Mouse (Mus musculus) common myeloid progenitor, adult 5-6 weeks (primary cell): ENCODE measurements around the gene Gm49416. TPM values are rescaled to one million over a fixed set of nuclear protein-coding genes. Genes with fewer than 3 reads are reported as not detected.
A peak's percentile ranks its signal among the peaks of the same experiment; 100 is the strongest.
"Not testable (repeated sequence)": the region's sequence is repeated elsewhere in the genome, so short reads cannot be mapped to it uniquely, and the experiment has no call there.

Source experiments
- ATAC-seq: replicated peaks from 2 replicates; pipeline ENCODE4 v1.8.0; 2016; ENCODE audit warnings: low read depth, mild to moderate bottlenecking, moderate TSS enrichment, inconsistent platforms; ENCODE audit not compliant: poor library complexity, severe bottlenecking
- total RNA-seq: library from RNA; stranded (forward); fragments of 200-1000, 187-1606 nt; gene quantifications from 2 replicates; pipeline ENCODE4 v1.2.3, GENCODE M21; 2017

Gm49416 gene
- total RNA-seq, 1 experiment from 2014 or later = not detected

DNA sequence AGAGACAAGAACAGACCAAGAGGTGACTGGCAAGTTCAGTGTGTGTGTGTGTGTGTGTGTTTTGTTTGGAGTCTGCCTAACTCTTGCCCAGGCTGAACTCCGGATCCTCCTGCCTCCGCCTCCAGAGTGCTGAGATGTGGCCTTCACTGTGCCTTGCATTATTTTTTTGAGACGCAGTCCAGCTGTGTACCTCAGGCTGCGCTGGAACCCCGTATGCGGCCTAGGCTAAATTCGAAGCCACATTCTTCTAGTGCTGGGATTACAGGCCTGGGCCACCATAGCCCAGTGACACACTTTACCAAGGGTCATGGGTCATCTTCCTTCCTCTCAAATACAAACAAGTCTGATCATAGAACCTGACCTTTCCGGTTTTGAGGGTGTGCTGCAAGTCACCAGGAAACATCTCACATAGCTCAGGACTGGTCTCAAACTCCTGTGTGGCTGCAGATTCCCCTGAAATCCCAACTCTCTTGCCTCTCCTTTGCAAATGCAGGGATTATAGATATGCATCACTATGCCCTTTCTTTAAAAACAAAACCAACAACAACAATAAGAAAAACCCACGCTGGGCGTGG lies 16.4 kb upstream of the Gm49416 start:
- ATAC-seq = no peak

DNA sequence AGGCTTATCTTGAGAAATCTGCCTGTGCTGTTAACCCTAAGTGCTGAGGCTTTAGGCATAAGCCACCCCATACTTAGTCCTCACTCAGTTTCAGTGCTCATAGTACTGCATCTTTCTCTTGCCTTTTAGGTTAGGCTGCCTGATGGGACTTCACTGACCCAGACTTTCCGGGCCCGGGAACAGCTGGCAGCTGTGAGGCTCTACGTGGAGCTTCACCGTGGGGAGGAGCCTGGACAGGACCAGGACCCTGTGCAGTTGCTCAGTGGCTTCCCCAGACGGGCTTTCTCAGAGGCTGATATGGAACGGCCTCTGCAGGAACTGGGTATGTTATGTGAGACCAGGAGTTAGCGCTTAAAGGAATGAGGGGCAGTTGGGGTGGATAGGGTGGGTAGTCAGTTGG lies 13.7 kb upstream of the Gm49416 start:
- ATAC-seq = no peak

DNA sequence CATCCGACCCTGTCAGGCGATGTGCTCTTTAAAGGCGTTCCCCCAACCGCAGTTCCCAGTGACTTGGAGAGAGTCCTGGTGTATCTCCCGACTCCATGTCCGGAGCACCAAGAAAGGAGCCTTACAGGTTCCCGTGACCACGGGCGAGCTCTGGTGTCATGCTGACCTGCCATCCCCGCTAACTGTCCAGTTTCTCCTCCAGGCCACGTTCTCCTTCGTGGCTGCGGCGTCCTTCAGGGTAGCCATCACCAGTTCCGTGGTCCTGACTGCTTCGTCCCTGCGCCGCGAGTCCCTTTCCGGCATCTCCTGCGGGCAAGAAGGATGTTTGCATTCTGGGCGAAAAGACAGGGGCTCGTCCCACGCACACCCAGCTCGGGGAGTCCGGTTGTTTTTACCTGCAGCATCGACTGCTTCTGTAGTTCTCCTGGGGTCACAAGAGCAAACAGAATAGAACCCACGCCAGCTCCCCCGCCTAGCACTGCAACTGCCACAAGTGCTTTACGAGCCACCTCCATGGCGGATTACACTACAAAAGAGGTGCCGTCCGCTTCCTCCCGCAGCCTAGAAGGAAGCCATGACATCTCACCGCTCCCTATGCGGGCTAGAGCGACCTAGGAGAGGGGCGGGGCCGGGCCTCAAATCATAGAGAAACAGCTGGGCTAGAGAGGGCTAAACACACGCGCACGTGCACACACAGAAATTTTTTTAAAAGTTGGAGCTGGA lies 8.3 kb upstream of the Gm49416 start, which contains the start of gene Uqcc3:
Uqcc3 (minus strand) TSS at position 613 of the 723 bp plus-strand sequence.
- peak; percentile 99 for ATAC-seq

DNA sequence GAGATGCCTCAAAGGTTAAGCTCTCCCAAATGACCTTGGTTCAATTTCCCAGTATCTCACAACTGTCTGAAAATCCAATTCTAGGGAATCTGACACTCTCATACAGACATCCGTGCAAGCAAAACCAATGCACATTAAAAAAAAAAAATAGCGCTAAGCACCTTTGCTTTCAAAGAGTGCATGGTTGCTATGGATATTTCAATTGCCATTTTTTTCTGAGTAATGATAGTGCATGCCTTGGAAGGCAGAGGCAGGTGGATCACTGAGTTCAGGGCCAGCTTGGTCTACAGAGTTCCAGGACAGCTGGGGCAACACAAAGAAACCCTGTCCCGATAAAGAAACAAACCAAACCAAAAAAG lies 7.7 kb upstream of the Gm49416 start:
- peak; percentile 23 for ATAC-seq

DNA sequence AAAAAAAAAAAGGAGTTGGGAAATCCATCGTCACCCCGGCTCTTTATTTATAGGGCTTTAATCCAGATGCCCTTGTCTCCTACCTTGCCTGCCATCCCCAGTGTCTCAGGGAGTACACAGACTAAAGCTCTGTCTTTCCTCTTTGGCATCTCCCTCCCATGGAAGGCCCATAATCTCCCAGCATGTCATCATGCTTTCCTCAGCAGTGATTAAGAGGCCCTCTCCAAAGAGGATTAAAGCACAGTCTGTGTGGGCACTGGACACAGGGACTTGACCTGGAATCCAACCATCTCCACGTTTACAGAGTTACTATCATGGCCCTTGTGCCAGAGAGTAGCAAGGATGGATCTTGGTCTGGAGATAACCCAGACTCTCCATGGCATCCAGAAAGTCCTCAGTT lies 5.1 kb upstream of the Gm49416 start, which contains the start of the genes Lbhd1 and Gm49403:
Lbhd1 (plus strand) TSS at position 117 of the 400 bp plus-strand sequence.
Gm49403 (plus strand) TSS at position 315 of the 400 bp plus-strand sequence.
- no peak for ATAC-seq

DNA sequence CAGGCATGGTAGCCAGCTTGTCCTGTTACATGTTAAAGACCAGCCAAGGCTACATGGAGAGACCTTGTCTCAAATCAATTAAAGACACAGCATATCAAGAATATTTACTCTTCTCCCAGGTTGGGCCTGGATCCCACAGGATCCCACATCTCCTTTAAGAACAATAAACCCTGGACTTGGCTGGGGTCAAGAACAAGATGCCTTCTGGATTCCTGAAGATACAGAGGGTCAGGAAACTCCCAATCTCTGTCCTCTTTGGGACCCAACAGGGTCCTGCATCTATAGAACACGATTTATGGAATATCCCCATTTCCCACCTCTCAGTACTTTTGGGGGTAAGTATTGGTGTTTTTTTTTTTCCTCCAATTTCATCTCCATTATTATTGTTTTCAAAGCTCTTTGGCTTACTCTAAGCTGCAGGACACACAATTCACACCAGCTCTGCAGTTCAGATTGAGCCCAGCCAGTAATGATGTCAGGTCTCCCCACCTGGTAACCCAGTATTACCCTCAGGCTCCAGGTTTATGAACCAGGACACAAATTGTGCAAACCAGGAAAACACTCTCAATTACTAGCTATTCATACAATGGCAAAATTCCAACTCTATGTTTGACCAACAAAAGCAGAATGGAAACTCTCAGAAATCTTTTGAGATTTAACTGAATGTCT lies 1.7 kb upstream of the Gm49416 start:
- no peak for ATAC-seq

DNA sequence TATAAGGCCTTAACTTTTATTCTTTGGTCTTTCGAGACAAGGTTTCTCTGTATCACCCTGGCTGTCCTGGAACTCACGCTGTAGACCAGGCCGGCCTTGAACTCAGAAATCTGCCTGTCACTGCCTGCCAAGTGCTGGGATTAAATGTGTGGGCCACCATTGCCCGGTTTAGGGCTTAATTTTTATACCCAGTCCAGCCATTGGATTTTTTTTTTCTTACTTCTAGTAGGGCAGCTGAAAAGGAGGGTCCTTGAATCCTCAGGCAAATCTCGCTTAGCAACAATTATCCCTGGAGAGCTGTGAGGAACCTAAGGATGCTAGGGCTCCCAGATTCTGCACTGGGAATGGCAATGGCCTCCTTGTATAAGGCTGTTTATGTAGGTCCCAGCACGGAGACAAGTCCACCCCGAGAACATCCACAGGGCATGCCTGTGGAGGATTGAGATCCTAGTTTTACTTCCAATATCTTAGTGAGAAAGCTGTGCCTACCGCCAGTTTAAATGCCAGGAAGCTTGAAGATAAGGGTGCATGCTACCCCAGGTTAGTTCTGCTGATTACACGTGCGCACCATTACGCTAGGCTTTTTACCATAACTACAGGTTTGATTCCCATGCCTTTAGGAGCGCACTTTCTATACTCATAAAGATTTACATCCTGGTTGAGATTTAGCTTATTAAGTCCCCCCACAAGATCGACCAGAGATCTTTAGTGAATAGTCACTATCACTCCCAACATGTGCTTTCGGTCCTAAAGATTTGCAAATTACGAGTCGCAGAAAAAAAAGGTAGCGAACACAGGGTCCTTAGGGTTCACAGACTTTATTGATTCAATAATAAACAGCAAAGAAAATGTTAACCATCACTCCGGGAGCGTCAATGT lies 902 bp upstream of the Gm49416 start:
- ATAC-seq = no peak

DNA sequence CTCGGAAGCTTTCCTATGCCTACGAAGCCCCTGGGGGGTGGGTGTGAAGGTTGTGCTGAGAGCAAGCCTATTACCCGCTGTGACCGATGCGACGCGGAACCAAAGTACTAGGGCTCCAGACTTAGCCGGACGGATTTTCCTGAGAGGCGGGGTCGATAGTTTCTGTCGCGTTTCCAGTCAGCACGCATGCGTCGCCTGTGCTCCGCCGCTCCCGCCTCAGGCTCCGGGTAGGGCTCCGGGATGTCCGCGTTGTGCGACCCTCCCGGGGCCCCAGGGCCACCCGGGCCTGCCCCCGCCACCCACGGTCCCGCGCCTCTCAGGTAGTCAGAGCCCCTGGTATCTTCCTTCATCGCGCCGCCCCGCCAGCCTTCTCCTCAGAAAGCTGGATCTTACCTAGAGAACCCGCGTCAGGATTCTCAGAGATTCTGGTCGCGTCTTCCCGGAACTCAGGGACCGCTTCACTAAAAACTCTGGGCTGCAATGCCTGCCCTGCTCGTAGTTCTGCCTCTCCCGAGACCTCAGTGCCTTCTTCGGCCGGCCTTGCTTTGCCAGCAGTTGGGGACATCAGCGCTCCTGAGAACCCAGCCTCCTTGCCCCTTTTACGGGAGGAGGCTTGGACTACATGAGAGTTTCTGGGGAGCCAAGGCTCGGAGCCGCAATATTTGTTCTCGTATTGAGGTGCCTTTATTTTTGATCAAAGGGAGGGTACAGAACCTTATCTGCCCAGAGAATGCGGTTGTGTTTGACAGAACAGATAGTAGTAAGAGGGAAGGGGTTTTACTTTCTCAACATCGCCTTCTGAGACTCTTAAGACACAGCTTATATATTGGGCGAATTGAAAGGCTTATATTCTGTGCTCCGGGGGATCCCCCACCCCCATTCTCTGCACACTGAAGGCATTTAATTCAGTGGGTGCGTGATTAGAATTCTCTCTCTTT lies 4.4 kb downstream of the Gm49416 start, which contains the start of gene Ints5:
Ints5 (plus strand) TSS at position 177 of the 938 bp plus-strand sequence.
- peak; percentile 53 for ATAC-seq

DNA sequence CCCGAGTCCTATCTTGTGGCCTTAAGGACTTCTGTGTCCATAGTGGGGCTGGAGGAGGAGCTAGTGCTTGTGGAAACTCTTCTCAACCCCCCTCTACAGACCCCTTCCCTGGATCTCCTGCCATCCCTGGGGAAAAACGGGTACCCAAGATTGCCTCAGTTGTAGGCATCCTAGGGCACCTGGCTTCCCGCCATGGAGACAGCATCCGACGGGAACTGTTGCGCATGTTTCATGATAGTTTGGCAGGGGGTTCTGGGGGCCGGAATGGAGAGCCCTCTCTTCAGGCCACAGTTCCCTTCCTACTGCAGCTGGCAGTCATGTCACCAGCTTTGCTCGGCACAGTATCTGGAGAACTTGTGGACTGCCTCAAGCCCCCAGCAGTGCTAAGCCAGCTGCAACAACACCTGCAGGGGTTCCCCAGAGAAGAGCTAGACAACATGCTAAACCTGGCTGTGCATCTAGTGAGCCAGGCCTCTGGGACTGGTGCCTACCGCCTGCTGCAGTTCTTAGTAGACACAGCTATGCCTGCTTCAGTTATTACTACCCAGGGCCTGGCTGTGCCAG lies 6.8 kb downstream of the Gm49416 start:
- no peak for ATAC-seq

DNA sequence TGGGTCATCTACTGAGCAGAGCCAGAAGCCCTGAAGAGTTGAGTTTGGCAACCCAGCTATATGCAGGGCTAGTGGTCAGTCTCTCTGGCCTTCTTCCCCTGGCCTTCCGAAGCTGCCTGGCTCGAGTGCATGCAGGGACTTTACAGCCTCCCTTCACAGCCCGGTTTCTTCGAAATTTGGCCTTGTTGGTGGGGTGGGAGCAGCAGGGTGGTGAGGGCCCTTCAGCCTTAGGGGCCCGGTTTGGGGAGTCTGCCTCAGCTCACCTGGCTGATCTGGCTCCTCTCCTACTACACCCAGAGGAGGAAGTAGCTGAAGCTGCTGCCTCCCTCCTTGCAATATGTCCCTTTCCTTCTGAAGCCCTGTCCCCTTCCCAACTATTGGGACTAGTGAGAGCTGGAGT lies 7.5 kb downstream of the Gm49416 start:
- ATAC-seq = not testable (repeated sequence)

DNA sequence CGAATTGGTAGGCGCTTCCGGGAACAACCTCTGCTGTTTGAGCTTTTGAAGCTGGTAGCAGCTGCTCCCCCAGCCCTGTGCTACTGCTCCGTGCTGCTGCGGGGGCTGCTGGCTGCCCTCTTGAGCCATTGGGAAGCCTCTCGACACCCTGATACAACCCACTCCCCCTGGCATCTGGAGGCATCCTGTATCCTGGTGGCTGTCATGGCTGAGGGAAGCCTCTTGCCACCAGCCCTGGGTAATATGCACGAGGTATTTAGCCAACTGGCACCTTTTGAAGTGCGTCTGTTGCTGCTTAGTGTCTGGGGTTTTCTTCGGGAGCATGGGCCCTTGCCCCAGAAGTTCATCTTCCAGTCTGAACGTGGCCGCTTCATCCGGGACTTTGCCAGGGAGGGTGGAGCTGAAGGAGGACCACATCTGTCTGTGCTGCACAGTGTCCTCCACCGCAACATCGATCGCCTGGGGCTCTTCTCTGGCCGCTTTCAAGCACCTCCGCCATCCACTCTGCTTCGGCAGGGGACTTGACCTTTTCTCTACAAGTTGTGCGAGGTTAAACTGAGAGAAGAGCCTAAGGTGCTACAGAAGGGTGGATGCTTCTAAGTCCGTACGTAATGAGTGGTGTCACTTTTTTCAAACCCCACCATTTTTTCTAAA lies 8.6 kb downstream of the Gm49416 start:
- peak; percentile 3; the same call in 1 of the 2 replicates for ATAC-seq

DNA sequence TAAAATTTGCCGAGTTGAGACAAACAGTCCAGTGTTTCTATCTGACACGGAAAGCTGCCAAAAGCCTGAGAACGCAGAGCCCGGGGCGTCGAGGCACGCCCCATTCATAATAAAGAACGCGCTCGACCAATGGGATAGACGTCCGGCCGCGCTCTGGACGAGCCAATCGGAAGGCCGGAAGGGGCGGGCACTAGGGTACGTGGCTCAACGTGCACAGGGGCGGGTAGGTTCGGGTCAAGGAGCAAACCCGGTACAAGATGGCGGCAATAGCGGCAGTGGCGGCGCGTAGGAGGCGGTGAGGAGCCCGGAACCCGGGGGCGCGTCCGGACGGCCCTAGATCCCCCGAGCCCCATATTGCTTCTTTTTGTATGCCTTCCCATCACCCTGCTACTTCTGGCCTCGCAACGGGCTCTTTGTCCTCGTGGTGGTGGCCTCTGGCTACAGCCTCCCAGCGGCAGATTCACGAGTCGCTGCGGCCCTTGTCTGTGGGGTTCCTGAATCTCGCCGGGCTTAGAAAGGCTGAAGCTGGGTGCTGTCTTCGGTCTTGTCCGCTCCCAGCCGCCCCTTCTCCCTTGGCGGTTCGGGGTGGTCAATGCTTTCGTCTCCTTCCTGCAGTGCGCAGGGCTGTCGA lies 9.3 kb downstream of the Gm49416 start, which contains the start of gene Ganab:
Ganab (plus strand) TSS at position 207 of the 631 bp plus-strand sequence.
- ATAC-seq = peak; percentile 98

DNA sequence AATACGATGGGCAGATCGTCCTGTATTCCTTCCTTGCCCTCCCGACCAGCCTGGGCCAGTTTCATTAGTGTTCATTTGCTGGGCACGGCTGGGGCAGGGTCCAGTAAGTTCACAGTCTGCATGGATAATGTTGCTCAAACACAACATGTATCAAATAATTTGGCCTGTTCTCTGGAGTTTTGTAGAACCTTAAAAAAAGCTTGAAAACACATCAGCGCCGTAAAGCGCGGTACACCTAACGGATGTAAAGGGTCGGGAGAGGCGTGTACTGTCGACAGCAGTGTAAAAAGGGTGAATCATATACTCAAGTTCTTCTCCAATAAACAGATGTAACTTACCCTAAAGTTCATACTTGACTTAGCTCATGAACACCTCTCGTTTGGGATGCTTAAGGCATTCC lies 9.8 kb downstream of the Gm49416 start:
- no peak for ATAC-seq

DNA sequence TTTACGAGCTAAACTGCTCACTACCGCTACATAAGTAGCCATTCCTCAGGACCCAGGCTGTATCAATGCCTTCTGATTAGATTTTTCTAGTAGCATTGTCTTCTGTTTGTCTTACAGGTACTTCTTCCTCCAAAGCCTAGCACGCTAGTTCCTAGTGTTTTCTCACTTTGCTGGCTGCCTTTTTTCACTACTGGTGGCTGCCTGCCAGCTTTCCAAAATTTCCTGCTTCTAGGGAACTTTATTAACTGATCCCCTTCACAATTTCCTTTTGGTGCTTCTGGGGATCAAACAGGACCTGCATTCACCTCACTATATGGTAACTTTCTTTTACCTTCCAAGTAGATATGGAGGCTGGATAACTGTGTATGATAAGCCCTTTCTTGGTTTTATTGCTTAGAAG lies 10.4 kb downstream of the Gm49416 start:
- ATAC-seq = no peak

DNA sequence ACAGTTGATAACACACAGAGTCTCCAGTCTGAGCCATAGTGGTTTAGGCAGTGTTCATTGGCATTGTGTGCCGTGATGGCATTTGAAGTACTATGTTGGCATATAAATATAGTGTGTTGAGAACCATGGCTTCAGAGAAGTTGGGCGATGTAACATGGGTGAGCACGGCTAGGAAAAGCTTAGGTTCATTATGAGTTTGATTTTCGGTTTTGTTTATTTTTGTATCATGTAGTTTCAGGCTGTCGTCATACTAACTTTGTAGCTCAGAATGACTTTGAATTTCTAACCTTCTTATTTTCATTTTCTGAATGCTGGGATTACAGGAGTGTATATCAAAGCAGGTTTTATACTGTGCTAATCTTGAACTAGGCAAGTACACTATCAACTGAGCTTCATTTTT lies 14.7 kb downstream of the Gm49416 start:
- no peak for ATAC-seq

DNA sequence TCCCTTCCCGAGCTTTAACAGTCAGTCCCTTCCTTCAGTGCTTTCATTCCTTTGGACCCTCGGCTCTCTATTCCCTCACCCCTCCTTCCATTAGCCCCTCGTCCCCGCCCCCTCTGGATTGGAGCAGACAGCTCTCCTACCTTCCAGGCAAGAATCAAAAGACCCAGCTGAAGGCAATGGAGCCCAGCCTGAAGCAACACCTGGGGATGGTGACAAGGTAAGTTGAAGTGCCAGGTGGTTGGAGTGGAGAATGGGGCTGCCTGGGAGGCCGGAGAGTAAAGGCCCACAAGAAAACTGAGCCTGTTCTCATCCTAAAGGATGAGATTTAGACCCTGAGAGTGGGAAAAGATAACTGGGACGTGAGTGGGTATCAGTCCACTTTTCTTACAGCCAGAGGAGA lies 19.8 kb downstream of the Gm49416 start:
- ATAC-seq = no peak

DNA sequence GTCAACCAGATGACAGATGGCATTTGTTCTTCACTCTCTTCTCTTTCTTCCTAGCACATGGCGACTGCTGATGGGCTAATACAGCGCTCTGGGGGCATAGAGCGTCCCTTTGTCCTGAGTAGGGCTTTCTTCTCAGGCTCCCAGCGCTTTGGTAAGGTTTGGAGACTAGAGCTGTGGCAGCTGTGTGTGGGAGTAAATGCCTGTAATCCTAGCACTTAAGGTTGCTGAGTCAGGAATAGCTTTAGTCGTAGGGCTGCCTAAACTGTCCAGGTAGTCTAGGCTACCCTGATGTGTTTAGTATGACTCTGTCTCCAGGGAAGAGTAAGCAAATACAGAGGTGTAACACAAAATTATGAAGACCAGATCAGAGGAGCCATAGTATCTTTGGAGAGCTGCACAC lies 23.1 kb downstream of the Gm49416 start:
- ATAC-seq = no peak

DNA sequence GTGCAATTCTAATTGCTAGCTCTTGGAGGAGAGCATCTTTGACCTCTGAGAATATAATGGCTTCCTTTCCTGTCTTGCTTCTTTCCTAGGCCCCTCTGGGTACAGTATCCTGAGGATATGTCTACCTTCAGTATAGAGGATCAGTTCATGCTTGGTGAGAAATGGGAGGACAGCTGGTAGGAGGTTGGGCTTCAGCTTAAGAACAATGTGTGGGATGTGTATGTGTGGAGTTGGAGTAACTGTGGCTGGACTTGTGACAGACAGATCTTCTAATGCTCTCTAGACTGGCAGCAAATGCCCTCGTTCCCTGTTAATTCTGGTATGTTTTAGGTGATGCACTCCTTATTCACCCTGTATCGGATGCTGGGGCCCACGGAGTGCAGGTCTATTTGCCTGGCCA lies 25.5 kb downstream of the Gm49416 start:
- ATAC-seq = no peak
